Mouse (Mus musculus) lung, postnatal 0 days (tissue): ENCODE measurements around the gene Mrpl2. TPM values are rescaled to one million over a fixed set of nuclear protein-coding genes. Genes with fewer than 3 reads are reported as not detected.

Experiments used
- ATAC-seq: fragments of 200-750 bp; cut with Nextera tagmentation; 2 replicates; pipeline ENCODE4 v1.8.0; 2017; ENCODE audit warnings: moderate library complexity
- DNase-seq: peaks from one replicate; pipeline ENCODE4 v3.0.0-alpha.2; 2016; ENCODE audit warnings: low spot score
- H3K27ac ChIP-seq: fragments of 300-500 bp; sonication (generic); 2 replicates; pipeline ENCODE4 v1.5.1; 2014; ENCODE audit warnings: antibody characterized with exemption, mild to moderate bottlenecking, low read length, mixed read lengths
- H3K27me3 ChIP-seq: fragments of 300-500 bp; sonication (generic); replicated peaks from 2 replicates; pipeline ENCODE4 v1.6.1; 2014; ENCODE audit warnings: low read length, mixed read lengths; ENCODE audit not compliant: insufficient read depth
- H3K36me3 ChIP-seq: fragments of 300-500 bp; sonication (generic); 2 replicates; pipeline ENCODE4 v1.6.1; 2014; ENCODE audit warnings: low read length, mixed read lengths; ENCODE audit not compliant: insufficient read depth
- H3K4me1 ChIP-seq: fragments of 300-500 bp; sonication (generic); 2 replicates; pipeline ENCODE4 v1.6.1; 2014; ENCODE audit warnings: antibody characterized with exemption, low read depth, low read length, mixed read lengths; ENCODE audit not compliant: insufficient read depth
- H3K4me2 ChIP-seq: fragments of 300-500 bp; sonication (generic); replicated peaks from 2 replicates; pipeline ENCODE4 v1.6.1; 2014; ENCODE audit warnings: low read depth, mild to moderate bottlenecking, low read length, moderate library complexity, mixed read lengths
- H3K4me3 ChIP-seq: fragments of 300-500 bp; sonication (generic); 2 replicates; pipeline ENCODE4 v1.5.1; 2014; ENCODE audit warnings: low read depth, low read length
- H3K9ac ChIP-seq: fragments of 300-500 bp; sonication (generic); replicated peaks from 2 replicates; pipeline ENCODE4 v1.6.1; 2014; ENCODE audit warnings: low read depth, mild to moderate bottlenecking
- H3K9me3 ChIP-seq: fragments of 300-500 bp; sonication (generic); 2 replicates; pipeline ENCODE4 v1.6.1; 2016; ENCODE audit warnings: low read length, mixed read lengths
- CTCF ChIP-seq: IDR thresholded peaks from 2 replicates; pipeline ENCODE4 v1.5.1; 2016; ENCODE audit warnings: antibody characterized with exemption, mild to moderate bottlenecking
- EP300 ChIP-seq: IDR thresholded peaks from 2 replicates; pipeline ENCODE4 v1.6.1; 2016; ENCODE audit warnings: antibody characterized with exemption, mild to moderate bottlenecking, control low read depth
- WGBS: fragments of 180-500 bp; shearing (Covaris S2); extraction: QIAGEN DNeasy Blood & Tissue Kit; methylation state at CpG from one replicate; pipeline ENCODE4 v1.1.7; 2014; 5-methylcytosine and 5-hydroxymethylcytosine counted together
- polyA plus RNA-seq: library from polyadenylated mRNA; unstranded; fragments of >200 nt; fragmentation: Nextera tagmentation; extraction: Ambion mirVana; gene quantifications from 2 replicates; pipeline ENCODE4 v1.2.1, GENCODE M21; 2015

The Mrpl2 gene
- polyA plus RNA-seq, 1 experiment from 2014 or later, result 88.6 TPM

DNA sequence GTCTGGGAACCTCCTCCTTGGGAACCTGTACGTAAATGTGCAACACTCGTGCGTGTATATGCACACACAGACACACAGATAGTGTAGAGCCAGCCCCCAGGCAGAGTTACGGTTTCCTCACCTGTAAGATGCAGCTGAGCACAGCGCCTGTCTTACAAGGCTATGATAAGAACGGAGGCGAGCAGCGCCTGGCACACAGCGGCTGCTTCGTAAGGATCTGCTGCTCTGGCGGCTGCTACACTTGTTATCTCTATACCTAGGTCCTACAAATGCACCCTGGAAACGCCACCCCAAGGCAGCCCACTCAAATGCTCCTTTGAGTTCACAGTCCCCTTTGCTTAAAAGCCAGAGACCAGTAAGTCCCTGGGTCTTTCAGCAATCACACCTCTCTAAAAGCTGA, 44.6 kb downstream of the Mrpl2 start:
- TF ChIP-seq CTCF, result no peak
- TF ChIP-seq EP300, result no peak
- H3K9me3 ChIP-seq, result no peaks in the 10 kb centered on the region
- no peak overlapping the region for H3K4me3 ChIP-seq
- no peaks in the 10 kb centered on the region for H3K27me3 ChIP-seq
- DNase-seq (no peak), ATAC-seq (no peak)
- H3K27ac ChIP-seq, result no peak overlapping the region
- no peaks in the 10 kb centered on the region for H3K36me3 ChIP-seq
- H3K4me2 ChIP-seq, result no peak overlapping the region
- H3K4me1 ChIP-seq, result no peaks in the 10 kb centered on the region
- 84% methylated on average over 12 of the region's 12 CpGs for WGBS
- no peak overlapping the region for H3K9ac ChIP-seq

DNA sequence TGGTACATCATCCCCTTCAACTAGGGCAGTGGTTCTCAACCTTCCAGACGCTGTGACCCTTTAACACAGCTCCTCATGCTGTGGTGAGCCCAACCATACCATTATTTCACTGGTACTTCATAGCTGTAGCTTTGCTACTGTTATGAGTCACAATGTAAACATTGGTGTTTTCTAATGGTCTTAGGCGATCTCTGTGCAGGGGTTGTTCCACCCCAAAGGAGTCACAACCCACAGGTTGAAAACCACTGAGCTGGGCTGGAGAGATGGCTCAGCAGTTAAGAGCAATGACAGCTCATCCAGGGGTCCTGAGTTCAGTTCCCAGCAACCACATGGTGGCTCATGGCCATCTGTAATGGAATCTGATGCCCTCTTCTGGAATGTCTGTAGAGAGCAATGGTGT, 45.4 kb downstream of the Mrpl2 start:
- no peaks in the 10 kb centered on the region for H3K36me3 ChIP-seq
- no peak overlapping the region for H3K9ac ChIP-seq
- H3K4me2 ChIP-seq, result no peak overlapping the region
- no peak overlapping the region for H3K27ac ChIP-seq
- WGBS, result 78% methylated on average over 2 of the region's 2 CpGs
- DNase-seq, result no peak
- no peaks in the 10 kb centered on the region for H3K4me1 ChIP-seq
- no peak overlapping the region for H3K4me3 ChIP-seq
- no peaks in the 10 kb centered on the region for H3K9me3 ChIP-seq
- TF ChIP-seq CTCF, result no peak
- no peak for TF ChIP-seq EP300
- ATAC-seq, result no peak; the same call in 1 of the 2 replicates
- H3K27me3 ChIP-seq, result no peaks in the 10 kb centered on the region

DNA sequence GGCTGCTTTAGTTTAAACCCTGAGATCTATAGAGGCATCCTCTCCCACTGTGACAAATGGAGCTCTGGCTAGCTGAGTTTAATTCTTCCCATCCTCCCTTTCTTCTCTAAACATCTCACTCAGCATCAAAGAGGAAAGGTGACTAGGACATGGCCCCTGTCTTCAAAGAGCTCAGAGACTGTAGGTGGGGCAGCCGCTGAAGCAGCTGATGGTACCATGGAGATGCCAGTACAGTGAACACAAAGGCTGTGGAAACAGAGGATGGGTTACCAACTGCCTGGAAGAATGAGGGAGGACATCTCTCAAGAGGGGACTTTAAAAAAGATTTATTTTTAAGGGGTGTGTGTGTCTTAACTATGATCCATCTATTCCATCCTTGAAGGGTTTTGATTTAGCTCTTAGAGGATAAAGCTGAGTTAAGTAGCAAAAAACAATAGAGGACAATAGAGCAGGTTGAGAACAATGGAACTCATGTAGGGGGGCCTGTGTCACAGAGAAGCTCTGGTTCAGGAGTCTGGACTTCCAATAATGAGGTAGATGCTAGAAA, 48.6 kb downstream of the Mrpl2 start:
- WGBS, result 58% methylated on average over 1 of the region's 1 CpGs
- no peaks in the 10 kb centered on the region for H3K36me3 ChIP-seq
- no peak overlapping the region for H3K9ac ChIP-seq
- H3K27me3 ChIP-seq, result no peaks in the 10 kb centered on the region
- no peaks in the 10 kb centered on the region for H3K4me1 ChIP-seq
- H3K4me2 ChIP-seq, result no peak overlapping the region
- ATAC-seq (no peak), DNase-seq (no peak)
- H3K27ac ChIP-seq, result no peak overlapping the region
- TF ChIP-seq EP300, result no peak
- TF ChIP-seq CTCF, result no peak
- no peak overlapping the region for H3K4me3 ChIP-seq
- H3K9me3 ChIP-seq, result no peaks in the 10 kb centered on the region

DNA sequence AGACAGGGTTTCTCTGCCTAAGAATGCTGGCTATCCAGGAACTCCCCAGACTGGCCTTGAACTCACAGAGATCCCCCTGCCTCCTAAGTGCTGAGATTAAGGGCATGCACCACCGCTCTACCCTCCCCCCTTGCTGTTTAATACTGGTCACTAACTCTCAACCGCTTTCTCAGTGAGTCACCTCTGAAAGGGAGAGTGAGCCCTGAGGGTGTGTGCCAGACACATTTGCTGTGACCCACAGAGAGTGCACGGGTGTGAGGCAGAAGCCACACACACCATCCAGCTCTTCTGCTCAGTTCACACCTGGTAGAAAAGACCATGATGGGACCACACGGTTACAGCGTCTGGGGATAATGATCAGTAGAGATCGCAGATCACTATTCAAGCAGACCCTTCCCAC, 52.5 kb downstream of the Mrpl2 start:
- DNase-seq (no peak), ATAC-seq (no peak)
- Histone ChIP-seq H3K4me3 (no peak overlapping the region), H3K4me2 (no peak overlapping the region), H3K4me1 (peaks cover 7% of the 10 kb centered on the region; the same call in 1 of the 2 replicates), H3K9ac (no peak overlapping the region; the same call in 1 of the 2 replicates), H3K27ac (no peak overlapping the region), H3K36me3 (no peaks in the 10 kb centered on the region), H3K9me3 (no peaks in the 10 kb centered on the region), H3K27me3 (no peaks in the 10 kb centered on the region)
- no peak for TF ChIP-seq CTCF
- TF ChIP-seq EP300, result no peak
- WGBS, result 82% methylated on average over 6 of the region's 6 CpGs

DNA sequence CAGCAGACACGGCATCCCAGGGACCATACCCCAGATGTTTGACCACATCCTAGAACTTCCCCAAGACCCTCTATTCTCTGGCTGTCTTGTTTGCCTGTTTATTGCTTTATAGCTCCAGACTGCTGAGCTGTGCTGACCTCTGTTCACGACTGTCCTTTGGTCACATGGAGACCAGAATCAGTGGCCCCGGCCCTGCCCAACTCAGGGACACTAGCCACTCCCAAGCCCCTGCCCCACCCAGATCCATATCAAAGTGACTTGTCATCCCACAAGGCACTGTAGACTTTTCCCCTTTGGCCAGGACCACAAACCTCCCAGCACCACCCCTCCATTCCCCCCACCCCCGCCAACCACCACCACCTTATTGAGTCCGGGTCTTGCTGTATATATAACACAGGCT, 53.2 kb downstream of the Mrpl2 start:
- no peaks in the 10 kb centered on the region for H3K9me3 ChIP-seq
- H3K4me3 ChIP-seq, result no peak overlapping the region
- ATAC-seq, result no peak
- no peak for TF ChIP-seq EP300
- no peak for TF ChIP-seq CTCF
- H3K9ac ChIP-seq, result no peak overlapping the region
- 84% methylated on average over 5 of the region's 5 CpGs for WGBS
- no peak overlapping the region for H3K4me2 ChIP-seq
- H3K27ac ChIP-seq, result no peak overlapping the region
- no peaks in the 10 kb centered on the region for H3K27me3 ChIP-seq
- DNase-seq, result no peak
- peaks cover 7% of the 10 kb centered on the region; the same call in 1 of the 2 replicates for H3K4me1 ChIP-seq
- H3K36me3 ChIP-seq, result no peaks in the 10 kb centered on the region

Other genes with a start within 250 kb of the Mrpl2 start
- 0.76 and 0.81 TPM in 2 replicates for gene Crip3, start 217.3 kb upstream of the Mrpl2 start, polyA plus RNA-seq
- gene Slc22a7, start 207.8 kb upstream of the Mrpl2 start, polyA plus RNA-seq, result not detected in 2 replicates
- 0.04 TPM in 1 of 2 replicates, not detected in the other for gene Ttbk1, start 158.6 kb upstream of the Mrpl2 start, polyA plus RNA-seq
- gene Dnph1, start 149.5 kb upstream of the Mrpl2 start, polyA plus RNA-seq, result 2.8 and 4.2 TPM in 2 replicates
- 3.5 and 3.8 TPM in 2 replicates for gene Cul9, start 99.8 kb upstream of the Mrpl2 start, polyA plus RNA-seq
- 5.1 and 5.6 TPM in 2 replicates for gene Srf, start 90.1 kb upstream of the Mrpl2 start, polyA plus RNA-seq
- gene Ptk7, start 16.7 kb upstream of the Mrpl2 start, polyA plus RNA-seq, result 73.2 and 75.8 TPM in 2 replicates
- 36.5 and 38.4 TPM in 2 replicates for gene Klc4, start 207 bp upstream of the Mrpl2 start, polyA plus RNA-seq
- 21.8 and 22.1 TPM in 2 replicates for gene Cul7, start 4.1 kb downstream of the Mrpl2 start, polyA plus RNA-seq
- 35.2 and 38.5 TPM in 2 replicates for gene Rrp36, start 28.1 kb downstream of the Mrpl2 start, polyA plus RNA-seq
- 113 and 114 TPM in 2 replicates for gene Mea1, start 32.6 kb downstream of the Mrpl2 start, polyA plus RNA-seq
- gene Klhdc3, start 34.7 kb downstream of the Mrpl2 start, polyA plus RNA-seq, result 96.7 and 111 TPM in 2 replicates
- gene Ppp2r5d, start 58.9 kb downstream of the Mrpl2 start, polyA plus RNA-seq, result 31.7 and 31.8 TPM in 2 replicates
- gene Pex6, start 65.2 kb downstream of the Mrpl2 start, polyA plus RNA-seq, result 18.5 and 23.4 TPM in 2 replicates
- 13.0 and 14.9 TPM in 2 replicates for gene Gnmt, start 82.9 kb downstream of the Mrpl2 start, polyA plus RNA-seq
- gene Cnpy3, start 106.0 kb downstream of the Mrpl2 start, polyA plus RNA-seq, result 44.1 and 47.0 TPM in 2 replicates
- gene Ptcra, start 117.5 kb downstream of the Mrpl2 start, polyA plus RNA-seq, result 0.14 TPM in 1 of 2 replicates, not detected in the other
- gene 2310039H08Rik, start 126.4 kb downstream of the Mrpl2 start, polyA plus RNA-seq, result 73.9 and 80.1 TPM in 2 replicates
- 83.2 and 83.7 TPM in 2 replicates for gene Rpl7l1, start 136.4 kb downstream of the Mrpl2 start, polyA plus RNA-seq
- gene Bicral, start 212.3 kb downstream of the Mrpl2 start, polyA plus RNA-seq, result 3.0 and 3.4 TPM in 2 replicates
- 47.7 and 51.0 TPM in 2 replicates for gene Tbcc, start 244.5 kb downstream of the Mrpl2 start, polyA plus RNA-seq